Mouse (Mus musculus): ENCODE measurements around the gene Nmnat2. TPM values are rescaled to one million over a fixed set of nuclear protein-coding genes. Genes with fewer than 3 reads are reported as not detected.

Nmnat2 gene
- polyA plus RNA-seq, 1 experiment, result 8.3 TPM

DNA sequence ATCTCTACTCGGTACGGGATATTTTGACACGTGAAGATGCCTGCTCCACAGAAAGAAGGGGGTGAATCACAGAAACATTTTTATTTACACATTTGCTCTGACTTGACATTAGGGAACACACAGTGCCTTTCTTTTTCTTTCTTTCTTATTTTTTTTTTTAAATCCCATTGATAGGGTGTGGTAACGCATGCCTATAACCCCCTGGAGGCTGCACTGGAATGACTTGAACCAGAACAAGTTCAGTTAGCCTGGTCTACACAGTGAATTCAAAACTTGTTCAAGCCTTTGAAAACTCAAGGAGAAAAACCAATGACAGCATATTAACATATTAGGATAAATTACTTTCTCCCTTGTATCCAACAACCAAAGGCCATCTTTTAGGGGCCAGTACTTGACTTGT, 204.3 kb downstream of the Nmnat2 start:
- H3K4me3 ChIP-seq (ENCODE audit: insufficient read depth, poor library complexity, severe bottlenecking), result no peak overlapping the region
- H3K36me3 ChIP-seq (ENCODE audit: control insufficient read depth, insufficient read depth), result no peaks in the 10 kb centered on the region
- no peaks in the 10 kb centered on the region for H3K79me3 ChIP-seq (ENCODE audit: low read depth)
- no peaks in the 10 kb centered on the region for H3K27me3 ChIP-seq (ENCODE audit: control insufficient read depth, insufficient read depth, insufficient read length)
- TF ChIP-seq MAX (IDR thresholded peaks at IDR 0.05), result no peak
- TF ChIP-seq USF1 (IDR thresholded peaks at IDR 0.05; ENCODE audit: low read depth), result no peak
- TF ChIP-seq MYOD1 (IDR thresholded peaks at IDR 0.05; ENCODE audit: control insufficient read depth, insufficient read length, low read depth), result no peak
- no peak for TF ChIP-seq CTCF (IDR thresholded peaks at IDR 0.05; ENCODE audit: control insufficient read depth, insufficient read depth, insufficient read length)
- TF ChIP-seq FOSL1 (IDR thresholded peaks at IDR 0.05; ENCODE audit: insufficient read depth, low read length, poor library complexity, severe bottlenecking), result no peak
- TF ChIP-seq MYOG (IDR thresholded peaks at IDR 0.05; ENCODE audit: control insufficient read depth, extremely low read depth, insufficient read length), result no peak
- no peak for TF ChIP-seq CEBPB (IDR thresholded peaks at IDR 0.05; ENCODE audit: low read depth)
- no peak overlapping the region for H3ac ChIP-seq (ENCODE audit: control insufficient read depth, insufficient read length, low read depth)
- no peaks in the 10 kb centered on the region for H3K79me2 ChIP-seq (ENCODE audit: control insufficient read depth, insufficient read depth)

DNA sequence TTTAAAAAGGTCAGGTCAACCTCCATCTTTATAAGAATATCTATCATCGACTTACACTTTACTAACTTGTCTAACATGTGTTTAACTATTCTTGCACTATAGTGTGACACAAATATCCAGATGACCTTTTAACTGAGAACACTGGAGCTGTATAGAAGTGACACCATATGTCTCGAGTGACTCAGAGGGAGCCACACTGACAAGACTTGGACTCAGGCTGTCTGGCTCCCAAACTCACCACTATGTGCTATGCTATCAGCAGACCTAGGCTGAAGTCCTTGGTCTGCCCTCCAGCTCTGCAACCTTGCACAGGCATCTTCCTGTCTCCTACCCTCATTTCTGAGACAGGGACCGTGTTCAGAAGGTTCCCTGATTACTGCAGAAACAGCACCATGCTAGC, 209.0 kb downstream of the Nmnat2 start:
- no peak for TF ChIP-seq CTCF (IDR thresholded peaks at IDR 0.05; ENCODE audit: control insufficient read depth, insufficient read depth, insufficient read length)
- TF ChIP-seq MAX (IDR thresholded peaks at IDR 0.05), result no peak
- no peak for TF ChIP-seq MYOG (IDR thresholded peaks at IDR 0.05; ENCODE audit: control insufficient read depth, extremely low read depth, insufficient read length)
- TF ChIP-seq CEBPB (IDR thresholded peaks at IDR 0.05; ENCODE audit: low read depth), result no peak
- TF ChIP-seq USF1 (IDR thresholded peaks at IDR 0.05; ENCODE audit: low read depth), result no peak
- no peaks in the 10 kb centered on the region for H3K79me2 ChIP-seq (ENCODE audit: control insufficient read depth, insufficient read depth)
- no peak overlapping the region for H3K4me3 ChIP-seq (ENCODE audit: insufficient read depth, poor library complexity, severe bottlenecking)
- H3ac ChIP-seq (ENCODE audit: control insufficient read depth, insufficient read length, low read depth), result no peak overlapping the region
- H3K36me3 ChIP-seq (ENCODE audit: control insufficient read depth, insufficient read depth), result no peaks in the 10 kb centered on the region
- H3K79me3 ChIP-seq (ENCODE audit: low read depth), result no peaks in the 10 kb centered on the region
- no peaks in the 10 kb centered on the region for H3K27me3 ChIP-seq (ENCODE audit: control insufficient read depth, insufficient read depth, insufficient read length)

DNA sequence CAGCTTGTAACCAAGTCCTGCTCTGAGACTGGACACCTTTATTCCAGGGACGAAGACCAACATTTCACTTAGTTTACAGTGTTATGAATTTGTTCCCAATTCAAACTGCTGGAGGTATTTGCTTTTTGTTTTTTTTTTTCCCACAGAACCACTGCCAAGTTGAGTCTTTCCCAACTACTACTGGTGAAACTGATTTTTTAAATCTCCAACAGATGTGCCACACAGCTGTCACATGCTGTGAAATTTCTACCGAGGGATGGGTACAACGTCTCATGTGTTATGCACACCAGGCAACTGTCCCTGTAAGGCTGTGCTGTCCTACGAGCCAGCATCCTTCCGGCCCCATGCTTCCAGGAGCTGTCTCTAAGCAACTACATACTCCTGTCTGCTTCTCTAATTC, 213.5 kb downstream of the Nmnat2 start:
- Histone ChIP-seq H3K79me3 (ENCODE audit: low read depth) (no peaks in the 10 kb centered on the region), H3K79me2 (ENCODE audit: control insufficient read depth, insufficient read depth) (no peaks in the 10 kb centered on the region), H3ac (ENCODE audit: control insufficient read depth, insufficient read length, low read depth) (no peak overlapping the region), H3K4me3 (ENCODE audit: insufficient read depth, poor library complexity, severe bottlenecking) (no peak overlapping the region), H3K27me3 (ENCODE audit: control insufficient read depth, insufficient read depth, insufficient read length) (no peaks in the 10 kb centered on the region), H3K36me3 (ENCODE audit: control insufficient read depth, insufficient read depth) (no peaks in the 10 kb centered on the region)
- no peak for TF ChIP-seq CTCF (IDR thresholded peaks at IDR 0.05; ENCODE audit: control insufficient read depth, insufficient read depth, insufficient read length)

Other genes starting within 250 kb of the Nmnat2 start
- not detected for gene Apobec4, start 204.4 kb upstream of the Nmnat2 start, polyA plus RNA-seq (2012; fragmentation: generic; extraction: Trizol)
- gene Rgl1, start 188.6 kb upstream of the Nmnat2 start, polyA plus RNA-seq (2012; fragmentation: generic; extraction: Trizol), result 7.6 TPM
- gene Arpc5, start 188.5 kb upstream of the Nmnat2 start, polyA plus RNA-seq (2012; fragmentation: generic; extraction: Trizol), result 124 TPM
- 0.04 TPM for gene Ncf2, start 154.8 kb upstream of the Nmnat2 start, polyA plus RNA-seq (2012; fragmentation: generic; extraction: Trizol)
- 16.6 TPM for gene Smg7, start 52.3 kb upstream of the Nmnat2 start, polyA plus RNA-seq (2012; fragmentation: generic; extraction: Trizol)
- 5.4 TPM for gene Lamc2, start 231.5 kb downstream of the Nmnat2 start, polyA plus RNA-seq (2012; fragmentation: generic; extraction: Trizol)